Mouse (Mus musculus) spleen, adult 2 months (tissue): Measurements from ENCODE around the gene Erf.

Experiments
- CTCF ChIP-seq: fragments of 200-500 bp; IDR thresholded peaks from 2 replicates; pipeline ENCODE4 v1.5.1; 2011; ENCODE audit warnings: mild to moderate bottlenecking, inconsistent platforms; ENCODE audit not compliant: insufficient read depth, insufficient read length, insufficient replicate concordance; ENCODE audit errors: extremely low read depth
- POLR2A ChIP-seq: fragments of 200-500 bp; IDR thresholded peaks from 2 replicates; pipeline ENCODE4 v1.6.1; 2011; ENCODE audit warnings: low read depth, low read length, inconsistent platforms

- TF ChIP-seq CTCF (no peak), POLR2A (no peak)
Observed at GRCm38 (mm10) chr7:25294495-25294894, 43.9 kb upstream of the Erf start.
